Mouse (Mus musculus): ENCODE measurements around the gene Shq1. TPM values are rescaled to one million over a fixed set of nuclear protein-coding genes. Genes with fewer than 3 reads are reported as not detected.
A peak's percentile ranks its signal among the peaks of the same experiment; 100 is the strongest.

The Shq1 gene
- polyA plus RNA-seq (2014; fragmentation: Nextera tagmentation; extraction: Ambion mirVana), result 10.6 and 13.1 TPM in 2 replicates

GRCm38 (mm10) chr6:100670880-100671344, at the start of gene Shq1:
Gene Shq1 (minus strand): TSS chr6:100671157.
- peaks cover 8% of the 10 kb centered on the region; the same call in 1 of the 2 replicates for H3K4me1 ChIP-seq (ENCODE audit: control insufficient read depth, insufficient read depth, low read length)
- no peaks in the 10 kb centered on the region for H3K36me3 ChIP-seq (ENCODE audit: control insufficient read depth, insufficient read depth, low read length)
- ATAC-seq (replicated peaks; ENCODE audit: insufficient number of reproducible peaks, low FRiP score, low TSS enrichment), result peak; percentile 83
- H3K9ac ChIP-seq (ENCODE audit: low read depth, low read length), result peak within 1 kb of the TSS; percentile 84
- peak within 1 kb of the TSS; percentile 96 for H3K4me3 ChIP-seq (ENCODE audit: low read depth, low read length)
- no peaks in the 10 kb centered on the region for H3K27me3 ChIP-seq (ENCODE audit: control insufficient read depth, insufficient read depth, low read length)
- no peaks in the 10 kb centered on the region for H3K9me3 ChIP-seq (replicated peaks; ENCODE audit: control insufficient read depth, low read length)
- H3K27ac ChIP-seq (ENCODE audit: low read depth, low read length), result peak within 1 kb of the TSS; percentile 29; the same call in 1 of the 2 replicates
- WGBS (ENCODE audit: insufficient replicate concordance), result under 1% methylated on average over 49 of the region's 49 CpGs
- H3K4me2 ChIP-seq, result peak within 1 kb of the TSS; percentile 95

GRCm38 (mm10) chr6:100720098-100720501, 49.1 kb upstream of the Shq1 start:
- no peaks in the 10 kb centered on the region for H3K9me3 ChIP-seq (replicated peaks; ENCODE audit: control insufficient read depth, low read length)
- no peak overlapping the region for H3K4me3 ChIP-seq (ENCODE audit: low read depth, low read length)
- ATAC-seq (replicated peaks; ENCODE audit: insufficient number of reproducible peaks, low FRiP score, low TSS enrichment), result no peak
- no peaks in the 10 kb centered on the region; the same call in 1 of the 2 replicates for H3K4me1 ChIP-seq (ENCODE audit: control insufficient read depth, insufficient read depth, low read length)
- H3K27me3 ChIP-seq (ENCODE audit: control insufficient read depth, insufficient read depth, low read length), result peaks cover 4% of the 10 kb centered on the region; the same call in 1 of the 2 replicates
- no peak overlapping the region for H3K9ac ChIP-seq (ENCODE audit: low read depth, low read length)
- H3K36me3 ChIP-seq (ENCODE audit: control insufficient read depth, insufficient read depth, low read length), result no peaks in the 10 kb centered on the region
- H3K27ac ChIP-seq (ENCODE audit: low read depth, low read length), result no peak overlapping the region
- WGBS (ENCODE audit: insufficient replicate concordance), result 72% methylated on average over 6 of the region's 6 CpGs
- H3K4me2 ChIP-seq, result no peak overlapping the region

GRCm38 (mm10) chr6:100716817-100717216, 45.9 kb upstream of the Shq1 start:
- H3K27ac ChIP-seq (ENCODE audit: low read depth, low read length), result no peak overlapping the region
- peaks cover 4% of the 10 kb centered on the region; the same call in 1 of the 2 replicates for H3K27me3 ChIP-seq (ENCODE audit: control insufficient read depth, insufficient read depth, low read length)
- H3K36me3 ChIP-seq (ENCODE audit: control insufficient read depth, insufficient read depth, low read length), result no peaks in the 10 kb centered on the region
- H3K4me3 ChIP-seq (ENCODE audit: low read depth, low read length), result no peak overlapping the region
- no peaks in the 10 kb centered on the region; the same call in 1 of the 2 replicates for H3K4me1 ChIP-seq (ENCODE audit: control insufficient read depth, insufficient read depth, low read length)
- no peak for ATAC-seq (replicated peaks; ENCODE audit: insufficient number of reproducible peaks, low FRiP score, low TSS enrichment)
- H3K9ac ChIP-seq (ENCODE audit: low read depth, low read length), result no peak overlapping the region
- no peak overlapping the region for H3K4me2 ChIP-seq
- 65% methylated on average over 8 of the region's 8 CpGs for WGBS (ENCODE audit: insufficient replicate concordance)
- H3K9me3 ChIP-seq (replicated peaks; ENCODE audit: control insufficient read depth, low read length), result no peaks in the 10 kb centered on the region

GRCm38 (mm10) chr6:100716152-100716551, 45.2 kb upstream of the Shq1 start:
- Histone ChIP-seq H3K4me1 (ENCODE audit: control insufficient read depth, insufficient read depth, low read length) (no peaks in the 10 kb centered on the region; the same call in 1 of the 2 replicates), H3K27me3 (ENCODE audit: control insufficient read depth, insufficient read depth, low read length) (peaks cover 4% of the 10 kb centered on the region; the same call in 1 of the 2 replicates), H3K9ac (ENCODE audit: low read depth, low read length) (no peak overlapping the region), H3K4me2 (no peak overlapping the region), H3K36me3 (ENCODE audit: control insufficient read depth, insufficient read depth, low read length) (no peaks in the 10 kb centered on the region), H3K4me3 (ENCODE audit: low read depth, low read length) (no peak overlapping the region), H3K27ac (ENCODE audit: low read depth, low read length) (no peak overlapping the region), H3K9me3 (replicated peaks; ENCODE audit: control insufficient read depth, low read length) (no peaks in the 10 kb centered on the region)
- no peak for ATAC-seq (replicated peaks; ENCODE audit: insufficient number of reproducible peaks, low FRiP score, low TSS enrichment)
- 54% methylated on average over 7 of the region's 7 CpGs for WGBS (ENCODE audit: insufficient replicate concordance)

- Histone ChIP-seq H3K27me3 (ENCODE audit: control insufficient read depth, insufficient read depth, low read length) (peaks cover under 1% of the 10 kb centered on the region; the same call in 1 of the 2 replicates), H3K9me3 (replicated peaks; ENCODE audit: control insufficient read depth, low read length) (no peaks in the 10 kb centered on the region), H3K9ac (ENCODE audit: low read depth, low read length) (no peak overlapping the region), H3K27ac (ENCODE audit: low read depth, low read length) (no peak overlapping the region), H3K4me2 (no peak overlapping the region), H3K4me3 (ENCODE audit: low read depth, low read length) (no peak overlapping the region), H3K4me1 (ENCODE audit: control insufficient read depth, insufficient read depth, low read length) (no peaks in the 10 kb centered on the region), H3K36me3 (ENCODE audit: control insufficient read depth, insufficient read depth, low read length) (no peaks in the 10 kb centered on the region)
- ATAC-seq (replicated peaks; ENCODE audit: insufficient number of reproducible peaks, low FRiP score, low TSS enrichment), result no peak
- WGBS (ENCODE audit: insufficient replicate concordance), result 76% methylated on average over 8 of the region's 8 CpGs
These were observed 44.4 kb upstream of the Shq1 start for GRCm38 (mm10) chr6:100715296-100715828.

GRCm38 (mm10) chr6:100710866-100711265, 39.9 kb upstream of the Shq1 start:
- Histone ChIP-seq H3K4me1 (ENCODE audit: control insufficient read depth, insufficient read depth, low read length) (no peaks in the 10 kb centered on the region), H3K27ac (ENCODE audit: low read depth, low read length) (no peak overlapping the region), H3K27me3 (ENCODE audit: control insufficient read depth, insufficient read depth, low read length) (no peaks in the 10 kb centered on the region; the same call in 1 of the 2 replicates), H3K4me3 (ENCODE audit: low read depth, low read length) (no peak overlapping the region), H3K9ac (ENCODE audit: low read depth, low read length) (no peak overlapping the region), H3K36me3 (ENCODE audit: control insufficient read depth, insufficient read depth, low read length) (no peaks in the 10 kb centered on the region), H3K9me3 (replicated peaks; ENCODE audit: control insufficient read depth, low read length) (no peaks in the 10 kb centered on the region), H3K4me2 (no peak overlapping the region)
- ATAC-seq (replicated peaks; ENCODE audit: insufficient number of reproducible peaks, low FRiP score, low TSS enrichment), result no peak
- WGBS (ENCODE audit: insufficient replicate concordance), result 73% methylated on average over 5 of the region's 5 CpGs

GRCm38 (mm10) chr6:100710170-100710569, 39.2 kb upstream of the Shq1 start:
- Histone ChIP-seq H3K9me3 (replicated peaks; ENCODE audit: control insufficient read depth, low read length) (no peaks in the 10 kb centered on the region), H3K4me1 (ENCODE audit: control insufficient read depth, insufficient read depth, low read length) (peaks cover 3% of the 10 kb centered on the region; the same call in 1 of the 2 replicates), H3K4me2 (no peak overlapping the region), H3K27me3 (ENCODE audit: control insufficient read depth, insufficient read depth, low read length) (peaks cover 5% of the 10 kb centered on the region; the same call in 1 of the 2 replicates), H3K4me3 (ENCODE audit: low read depth, low read length) (no peak overlapping the region), H3K9ac (ENCODE audit: low read depth, low read length) (no peak overlapping the region), H3K36me3 (ENCODE audit: control insufficient read depth, insufficient read depth, low read length) (no peaks in the 10 kb centered on the region), H3K27ac (ENCODE audit: low read depth, low read length) (no peak overlapping the region)
- ATAC-seq (replicated peaks; ENCODE audit: insufficient number of reproducible peaks, low FRiP score, low TSS enrichment), result no peak
- 37% methylated on average over 4 of the region's 4 CpGs for WGBS (ENCODE audit: insufficient replicate concordance)

GRCm38 (mm10) chr6:100709483-100709882, 38.5 kb upstream of the Shq1 start:
- H3K4me1 ChIP-seq (ENCODE audit: control insufficient read depth, insufficient read depth, low read length), result peaks cover 3% of the 10 kb centered on the region; the same call in 1 of the 2 replicates
- no peaks in the 10 kb centered on the region for H3K9me3 ChIP-seq (replicated peaks; ENCODE audit: control insufficient read depth, low read length)
- WGBS (ENCODE audit: insufficient replicate concordance), result 30% methylated on average over 7 of the region's 7 CpGs
- ATAC-seq (replicated peaks; ENCODE audit: insufficient number of reproducible peaks, low FRiP score, low TSS enrichment), result no peak
- no peak overlapping the region for H3K4me3 ChIP-seq (ENCODE audit: low read depth, low read length)
- H3K9ac ChIP-seq (ENCODE audit: low read depth, low read length), result no peak overlapping the region
- no peaks in the 10 kb centered on the region for H3K36me3 ChIP-seq (ENCODE audit: control insufficient read depth, insufficient read depth, low read length)
- no peak overlapping the region for H3K27ac ChIP-seq (ENCODE audit: low read depth, low read length)
- H3K27me3 ChIP-seq (ENCODE audit: control insufficient read depth, insufficient read depth, low read length), result peaks cover 11% of the 10 kb centered on the region
- H3K4me2 ChIP-seq, result no peak overlapping the region

GRCm38 (mm10) chr6:100708996-100709395, 38.0 kb upstream of the Shq1 start:
- no peak for ATAC-seq (replicated peaks; ENCODE audit: insufficient number of reproducible peaks, low FRiP score, low TSS enrichment)

More at GRCm38 (mm10) chr6:100708996-100709395, 38.0 kb upstream of the Shq1 start:
- no peak overlapping the region for H3K4me2 ChIP-seq
- H3K4me1 ChIP-seq (ENCODE audit: control insufficient read depth, insufficient read depth, low read length), result peaks cover 3% of the 10 kb centered on the region; the same call in 1 of the 2 replicates
- 80% methylated on average over 9 of the region's 9 CpGs for WGBS (ENCODE audit: insufficient replicate concordance)
- peaks cover 15% of the 10 kb centered on the region for H3K27me3 ChIP-seq (ENCODE audit: control insufficient read depth, insufficient read depth, low read length)
- H3K9ac ChIP-seq (ENCODE audit: low read depth, low read length), result no peak overlapping the region
- H3K9me3 ChIP-seq (replicated peaks; ENCODE audit: control insufficient read depth, low read length), result no peaks in the 10 kb centered on the region
- H3K27ac ChIP-seq (ENCODE audit: low read depth, low read length), result no peak overlapping the region
- no peaks in the 10 kb centered on the region for H3K36me3 ChIP-seq (ENCODE audit: control insufficient read depth, insufficient read depth, low read length)
- H3K4me3 ChIP-seq (ENCODE audit: low read depth, low read length), result no peak overlapping the region

All from heart, embryonic 11.5 days (tissue).